Mouse (Mus musculus) midbrain, embryonic 10.5 days (tissue): ENCODE data around the gene Stk31. TPM values are rescaled to one million over a fixed set of nuclear protein-coding genes. Genes with fewer than 3 reads are reported as not detected.
A peak's percentile ranks its signal among the peaks of the same experiment; 100 is the strongest.
"Not testable (repeated sequence)": the region's sequence is repeated elsewhere in the genome, so short reads cannot be mapped to it uniquely, and the experiment has no call there.

ENCODE experiments used
- DNase-seq: peaks from one replicate; pipeline ENCODE4 v3.0.0-alpha.2; 2017; ENCODE audit warnings: low spot score
- H3K27ac ChIP-seq: fragments of 300-500 bp; sonication (generic); replicated peaks from 2 replicates; pipeline ENCODE4 v1.5.1; 2016; ENCODE audit warnings: mild to moderate bottlenecking
- H3K27me3 ChIP-seq: fragments of 300-500 bp; sonication (generic); 2 replicates; pipeline ENCODE4 v1.6.1; 2016; ENCODE audit warnings: low read depth, mild to moderate bottlenecking; ENCODE audit not compliant: poor library complexity, severe bottlenecking
- H3K36me3 ChIP-seq: fragments of 300-500 bp; sonication (generic); 2 replicates; pipeline ENCODE4 v1.6.1; 2016; ENCODE audit warnings: mild to moderate bottlenecking, moderate library complexity
- H3K4me1 ChIP-seq: fragments of 300-500 bp; sonication (generic); 2 replicates; pipeline ENCODE4 v1.6.1; 2016
- H3K4me3 ChIP-seq: fragments of 300-500 bp; sonication (generic); 2 replicates; pipeline ENCODE4 v1.5.1; 2016; ENCODE audit warnings: mild to moderate bottlenecking, moderate library complexity
- H3K9me3 ChIP-seq: fragments of 300-500 bp; sonication (generic); replicated peaks from 2 replicates; pipeline ENCODE4 v1.6.1; 2016; ENCODE audit warnings: mild to moderate bottlenecking
- WGBS: fragments of 180-500 bp; shearing (Covaris S2); methylation state at CpG from one replicate; pipeline ENCODE4 v1.1.7; 2016; 5-methylcytosine and 5-hydroxymethylcytosine counted together
- polyA plus RNA-seq: library from polyadenylated mRNA; unstranded; fragments of >200 nt; fragmentation: Nextera tagmentation; extraction: Ambion mirVana; gene quantifications from 2 replicates; pipeline ENCODE4 v1.2.1, GENCODE M21; 2016

Gene Stk31
- polyA plus RNA-seq, 1 experiment from 2014 or later: 0.09 TPM

DNA sequence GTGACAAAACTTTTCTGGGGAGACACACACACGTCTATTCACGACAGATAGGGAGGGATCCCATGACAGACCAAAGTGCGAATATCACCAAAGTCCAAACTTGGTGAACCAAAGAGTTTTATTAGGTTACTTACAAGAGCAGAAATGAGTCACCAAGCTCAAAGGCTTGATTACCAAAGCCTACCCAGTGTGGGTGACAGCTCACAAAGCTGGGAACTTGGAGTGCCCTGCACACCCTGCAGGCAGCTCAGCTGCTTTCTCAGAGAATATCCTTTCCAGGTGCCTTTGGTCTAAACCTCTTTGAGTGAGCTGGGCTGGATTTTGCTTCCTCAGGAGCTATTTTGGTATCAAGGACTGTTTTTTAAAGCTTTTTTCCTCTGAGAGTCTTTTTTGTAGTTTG is 15.4 kb downstream of the Stk31 start:
- no peak for DNase-seq
- no peak overlapping the region for H3K4me3 ChIP-seq
- no peaks in the 10 kb centered on the region for H3K27me3 ChIP-seq
- no peaks in the 10 kb centered on the region for H3K4me1 ChIP-seq
- H3K27ac ChIP-seq: no peak overlapping the region
- no peaks in the 10 kb centered on the region for H3K36me3 ChIP-seq
- no peaks in the 10 kb centered on the region for H3K9me3 ChIP-seq
- WGBS: 89% methylated on average over 3 of the region's 3 CpGs

DNA sequence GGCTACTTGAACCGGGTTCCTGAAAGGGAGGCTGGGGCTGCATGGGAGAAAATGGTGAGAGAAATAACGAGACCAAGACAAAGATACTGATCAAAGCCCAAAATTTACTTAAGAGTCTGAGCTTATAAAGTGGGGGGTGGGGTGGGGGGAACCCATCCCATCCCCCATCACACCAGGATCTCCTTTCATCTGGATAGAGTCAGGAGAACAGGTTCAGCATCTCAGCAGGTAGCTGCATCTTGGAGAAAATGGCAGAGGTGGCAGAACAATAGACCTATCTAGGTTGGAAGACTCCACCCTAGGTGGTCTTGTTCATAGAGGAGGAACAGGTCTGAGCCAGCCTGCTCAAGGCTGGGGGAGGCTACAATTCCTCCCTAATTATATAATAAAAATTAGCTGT is 17.6 kb downstream of the Stk31 start:
- H3K4me3 ChIP-seq, H3K27me3 ChIP-seq, DNase-seq, H3K4me1 ChIP-seq, H3K36me3 ChIP-seq, H3K27ac ChIP-seq, H3K9me3 ChIP-seq: not testable (repeated sequence)
- WGBS: 69% methylated on average over 2 of the region's 2 CpGs

DNA sequence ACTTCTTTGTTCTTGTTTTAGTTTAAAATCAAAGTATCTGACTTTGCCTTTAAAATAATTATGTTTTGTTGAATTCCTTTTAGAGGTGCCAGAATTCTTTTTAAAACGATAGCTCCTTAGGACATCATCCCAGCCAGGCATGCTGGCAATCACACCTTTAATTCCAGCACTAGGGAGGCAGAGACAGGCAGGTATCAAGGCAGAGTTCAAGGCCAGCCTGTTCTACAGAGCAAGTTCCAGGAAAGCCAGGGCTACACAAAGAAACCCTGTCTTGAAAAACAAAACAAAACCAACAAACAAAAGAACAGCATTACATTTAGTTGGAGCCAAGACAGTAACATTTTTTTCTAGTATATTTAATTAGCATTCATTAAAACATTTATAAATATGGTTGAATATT is 20.6 kb downstream of the Stk31 start:
- no peaks in the 10 kb centered on the region for H3K36me3 ChIP-seq
- no peaks in the 10 kb centered on the region for H3K27me3 ChIP-seq
- no peak overlapping the region for H3K27ac ChIP-seq
- no peaks in the 10 kb centered on the region for H3K9me3 ChIP-seq
- WGBS: 79% methylated on average over 1 of the region's 1 CpGs
- no peak for DNase-seq
- no peaks in the 10 kb centered on the region for H3K4me1 ChIP-seq
- H3K4me3 ChIP-seq: no peak overlapping the region

DNA sequence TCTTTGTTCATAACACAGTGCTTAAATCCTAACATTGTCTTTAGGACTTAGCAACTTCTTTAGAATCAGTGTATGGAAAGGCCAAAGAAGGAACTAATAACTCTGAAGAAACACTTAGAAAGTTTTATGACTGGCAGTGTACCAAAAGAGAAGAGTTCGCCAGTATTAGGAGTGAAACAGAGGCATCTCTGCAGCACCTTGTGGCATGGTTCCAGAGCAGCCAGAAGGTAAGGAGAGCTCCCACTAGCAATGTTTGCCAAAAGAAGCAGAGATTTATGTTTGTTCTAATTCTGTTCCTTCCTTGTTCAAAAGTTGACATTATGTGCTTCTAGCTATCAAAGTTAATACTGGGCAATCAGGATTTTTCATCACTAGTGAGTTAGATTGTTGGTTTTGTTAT is 41.9 kb downstream of the Stk31 start:
- no peaks in the 10 kb centered on the region for H3K36me3 ChIP-seq
- H3K9me3 ChIP-seq: no peaks in the 10 kb centered on the region
- no peak overlapping the region for H3K4me3 ChIP-seq
- WGBS: 92% methylated on average over 1 of the region's 1 CpGs
- H3K4me1 ChIP-seq: no peaks in the 10 kb centered on the region
- H3K27ac ChIP-seq: no peak overlapping the region
- no peak for DNase-seq
- no peaks in the 10 kb centered on the region for H3K27me3 ChIP-seq

DNA sequence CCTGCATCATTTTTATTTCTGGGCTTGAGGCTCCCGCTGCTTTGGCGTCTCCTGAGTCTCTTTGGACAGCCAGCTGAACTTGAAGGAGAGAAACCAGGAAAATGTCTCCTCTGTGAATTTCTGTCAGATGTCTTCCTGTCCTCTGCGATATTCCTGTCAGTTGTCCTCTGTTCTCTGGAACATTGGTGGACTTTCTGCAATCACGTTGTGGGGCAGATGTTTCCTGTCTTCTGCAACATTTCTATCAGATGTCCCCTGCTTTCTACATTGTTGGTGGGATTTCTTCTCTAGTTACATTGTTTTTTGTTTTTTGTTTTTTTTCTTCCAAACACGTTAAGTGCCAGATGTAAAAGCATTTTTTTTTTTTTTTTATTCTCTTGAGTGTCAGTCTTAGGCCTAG is 62.7 kb downstream of the Stk31 start:
- 80% methylated on average over 5 of the region's 5 CpGs for WGBS
- H3K9me3 ChIP-seq: no peaks in the 10 kb centered on the region
- H3K27me3 ChIP-seq: no peaks in the 10 kb centered on the region
- no peak overlapping the region for H3K4me3 ChIP-seq
- no peak for DNase-seq
- H3K4me1 ChIP-seq: no peaks in the 10 kb centered on the region
- H3K27ac ChIP-seq: no peak overlapping the region
- H3K36me3 ChIP-seq: no peaks in the 10 kb centered on the region

DNA sequence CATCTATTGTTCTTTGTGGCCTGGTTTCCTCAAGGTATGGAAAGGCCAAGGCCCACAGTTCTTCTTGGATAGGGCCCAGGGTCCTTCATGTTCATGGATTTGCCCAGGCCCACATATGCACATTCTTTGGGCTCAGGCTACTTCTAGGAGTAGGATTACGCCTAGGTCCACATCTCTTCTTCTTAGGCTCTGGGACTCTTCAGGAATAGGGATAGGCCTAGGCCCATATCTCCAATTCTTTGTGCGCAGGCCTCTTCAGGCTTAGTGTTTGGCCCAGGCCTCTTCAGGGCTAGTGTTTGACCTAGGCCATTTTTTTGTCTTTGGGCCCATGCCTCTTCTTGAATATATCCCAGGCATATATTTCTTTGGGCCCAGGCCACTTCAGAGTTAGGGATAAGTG is 87.8 kb downstream of the Stk31 start:
- WGBS: 91% methylated on average over 2 of the region's 2 CpGs
- DNase-seq: no peak
- Histone ChIP-seq H3K36me3 (no peaks in the 10 kb centered on the region), H3K27me3 (no peaks in the 10 kb centered on the region), H3K27ac (no peak overlapping the region), H3K4me3 (no peak overlapping the region), H3K4me1 (no peaks in the 10 kb centered on the region), H3K9me3 (peaks cover 11% of the 10 kb centered on the region)

DNA sequence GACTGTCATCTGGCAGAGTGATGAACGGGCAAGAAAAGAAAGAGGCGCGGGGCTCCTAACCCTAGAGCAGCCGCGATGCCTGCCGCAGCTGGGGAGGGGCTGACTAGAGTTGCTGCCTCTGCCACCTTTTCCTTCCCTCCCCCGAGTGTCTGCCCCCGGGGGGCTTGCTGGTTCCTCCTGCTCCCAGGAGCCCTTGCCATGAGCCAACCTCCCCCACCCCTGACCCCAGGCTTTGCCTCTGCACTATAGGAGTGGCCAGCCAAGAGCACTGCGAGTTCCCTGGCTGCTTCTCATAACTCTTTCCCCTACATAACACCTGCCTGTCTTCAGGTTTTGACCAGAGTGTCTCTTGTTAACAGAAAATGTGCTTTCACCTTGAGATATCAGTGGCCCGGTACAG is 96.1 kb downstream of the Stk31 start:
- Histone ChIP-seq H3K4me1 (no peaks in the 10 kb centered on the region), H3K9me3 (no peaks in the 10 kb centered on the region), H3K4me3 (no peak overlapping the region), H3K27me3 (no peaks in the 10 kb centered on the region), H3K36me3 (no peaks in the 10 kb centered on the region), H3K27ac (no peak overlapping the region)
- no peak for DNase-seq
- WGBS: 89% methylated on average over 10 of the region's 10 CpGs

DNA sequence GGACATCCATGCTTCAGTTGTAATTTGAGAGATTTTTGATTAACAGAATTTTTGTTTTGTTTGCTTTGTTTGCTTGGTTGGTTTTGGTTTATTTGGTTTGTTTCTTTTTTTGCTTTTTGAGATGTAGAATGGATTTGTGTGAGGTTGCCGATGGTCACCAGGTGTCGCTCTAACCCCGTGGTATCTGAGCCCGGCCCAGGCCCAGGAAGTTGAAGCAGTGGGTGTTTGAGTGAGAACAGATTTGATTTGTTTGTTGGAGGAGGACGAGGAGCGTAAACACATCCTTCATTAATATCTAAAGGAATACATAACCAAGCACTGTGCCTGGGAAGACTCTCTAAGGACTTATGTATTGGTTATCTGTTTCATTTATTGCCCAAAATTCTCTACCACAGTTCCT is 123.6 kb downstream of the Stk31 start:
- Histone ChIP-seq H3K4me1 (no peaks in the 10 kb centered on the region), H3K4me3 (no peak overlapping the region), H3K27me3 (no peaks in the 10 kb centered on the region), H3K9me3 (no peaks in the 10 kb centered on the region), H3K27ac (no peak overlapping the region), H3K36me3 (no peaks in the 10 kb centered on the region)
- WGBS: 9% methylated on average over 6 of the region's 6 CpGs
- peak; percentile 76 for DNase-seq

Other genes starting within 250 kb of the Stk31 start
- 134 and 148 TPM in 2 replicates for gene Igf2bp3, start 180.6 kb upstream of the Stk31 start, polyA plus RNA-seq
- gene Tra2a, start 131.6 kb upstream of the Stk31 start, polyA plus RNA-seq: 121 and 126 TPM in 2 replicates
- 4.7 and 5.6 TPM in 2 replicates for gene Ccdc126, start 76.3 kb upstream of the Stk31 start, polyA plus RNA-seq
- 5.8 and 6.1 TPM in 2 replicates for gene Fam221a, start 27.9 kb upstream of the Stk31 start, polyA plus RNA-seq